Mouse (Mus musculus) lung, embryonic 16.5 days (tissue): Measurements from ENCODE around the gene Cubn. TPM values are rescaled to one million over a fixed set of nuclear protein-coding genes. Genes with fewer than 3 reads are reported as not detected.

ENCODE experiments used
- ATAC-seq: fragments of 200-750 bp; cut with Nextera tagmentation; 2 replicates; pipeline ENCODE4 v1.8.0; 2017; ENCODE audit warnings: low read depth, mild to moderate bottlenecking, moderate library complexity
- H3K27ac ChIP-seq: fragments of 300-500 bp; sonication (generic); 2 replicates; pipeline ENCODE4 v1.5.1; 2014; ENCODE audit warnings: mild to moderate bottlenecking, control low read depth, low read length
- H3K27me3 ChIP-seq: fragments of 300-500 bp; sonication (generic); 2 replicates; pipeline ENCODE4 v1.6.1; 2014; ENCODE audit warnings: low read depth, low read length, mixed read lengths; ENCODE audit not compliant: control insufficient read depth, insufficient read depth
- H3K36me3 ChIP-seq: fragments of 300-500 bp; sonication (generic); 2 replicates; pipeline ENCODE4 v1.6.1; 2014; ENCODE audit warnings: low read length; ENCODE audit not compliant: control insufficient read depth, insufficient read depth
- H3K4me1 ChIP-seq: fragments of 300-500 bp; sonication (generic); replicated peaks from 2 replicates; pipeline ENCODE4 v1.6.1; 2014; ENCODE audit warnings: low read length, mixed read lengths; ENCODE audit not compliant: control insufficient read depth, insufficient read depth
- H3K4me2 ChIP-seq: fragments of 300-500 bp; sonication (generic); 2 replicates; pipeline ENCODE4 v1.6.1; 2014; ENCODE audit warnings: low read depth, low read length, control low read depth
- H3K4me3 ChIP-seq: fragments of 300-500 bp; sonication (generic); 2 replicates; pipeline ENCODE4 v1.5.1; 2014; ENCODE audit warnings: mild to moderate bottlenecking, low read length, control low read depth
- H3K9ac ChIP-seq: fragments of 300-500 bp; sonication (generic); 2 replicates; pipeline ENCODE4 v1.6.1; 2014; ENCODE audit warnings: low read length, control low read depth
- H3K9me3 ChIP-seq: fragments of 300-500 bp; sonication (generic); 2 replicates; pipeline ENCODE4 v1.6.1; 2016; ENCODE audit warnings: low read length; ENCODE audit not compliant: control insufficient read depth
- WGBS: fragments of 180-500 bp; shearing (Covaris S2); extraction: QIAGEN DNeasy Blood & Tissue Kit; methylation state at CpG from one replicate; pipeline ENCODE4 v1.1.7; 2014; 5-methylcytosine and 5-hydroxymethylcytosine counted together
- polyA plus RNA-seq: library from polyadenylated mRNA; unstranded; fragments of >200 nt; fragmentation: Nextera tagmentation; extraction: Ambion mirVana; gene quantifications from 2 replicates; pipeline ENCODE4 v1.2.1, GENCODE M21; 2015

The Cubn gene
- polyA plus RNA-seq, 1 experiment from 2014 or later: 0.75 TPM

- Histone ChIP-seq H3K36me3 (no peaks in the 10 kb centered on the region), H3K4me1 (peaks cover 5% of the 10 kb centered on the region; the same call in 1 of the 2 replicates), H3K27ac (no peak overlapping the region), H3K9ac (no peak overlapping the region), H3K9me3 (no peaks in the 10 kb centered on the region), H3K27me3 (no peaks in the 10 kb centered on the region), H3K4me3 (no peak overlapping the region), H3K4me2 (no peak overlapping the region)
- 74% methylated on average over 5 of the region's 5 CpGs for WGBS
- ATAC-seq: no peak
Measured at GRCm38 (mm10) chr2:13404986-13405678, 86.5 kb downstream of the Cubn start.

GRCm38 (mm10) chr2:13400831-13401230 lies 90.8 kb downstream of the Cubn start:
- H3K9me3 ChIP-seq: no peaks in the 10 kb centered on the region
- no peak overlapping the region for H3K4me2 ChIP-seq

GRCm38 (mm10) chr2:13399480-13400072 lies 92.0 kb downstream of the Cubn start:
- Histone ChIP-seq H3K27me3 (no peaks in the 10 kb centered on the region), H3K9me3 (no peaks in the 10 kb centered on the region), H3K9ac (no peak overlapping the region), H3K4me1 (peaks cover 27% of the 10 kb centered on the region), H3K4me3 (no peak overlapping the region), H3K27ac (peak overlapping the region; percentile 72), H3K4me2 (no peak overlapping the region), H3K36me3 (no peaks in the 10 kb centered on the region)
- ATAC-seq: peak; percentile 52
- WGBS: 48% methylated on average over 5 of the region's 5 CpGs

More at GRCm38 (mm10) chr2:13400831-13401230, 90.8 kb downstream of the Cubn start:
- Histone ChIP-seq H3K9ac (no peak overlapping the region), H3K36me3 (no peaks in the 10 kb centered on the region), H3K4me3 (no peak overlapping the region), H3K27ac (peak overlapping the region; percentile 59), H3K4me1 (peaks cover 27% of the 10 kb centered on the region), H3K27me3 (no peaks in the 10 kb centered on the region)
- peak; percentile 21; the same call in 1 of the 2 replicates for ATAC-seq
- WGBS: 68% methylated on average over 6 of the region's 6 CpGs

- peak overlapping the region; percentile 72 for H3K27ac ChIP-seq
- peak; percentile 80 for ATAC-seq
Measured at GRCm38 (mm10) chr2:13398955-13399354, 92.7 kb downstream of the Cubn start.

GRCm38 (mm10) chr2:13398551-13398950 lies 93.1 kb downstream of the Cubn start:
- 35% methylated on average over 4 of the region's 4 CpGs for WGBS
- Histone ChIP-seq H3K27me3 (no peaks in the 10 kb centered on the region), H3K4me1 (peaks cover 27% of the 10 kb centered on the region), H3K9ac (no peak overlapping the region), H3K27ac (peak overlapping the region; percentile 72), H3K4me2 (no peak overlapping the region), H3K9me3 (no peaks in the 10 kb centered on the region), H3K4me3 (no peak overlapping the region), H3K36me3 (no peaks in the 10 kb centered on the region)
- no peak for ATAC-seq

More at GRCm38 (mm10) chr2:13398955-13399354, 92.7 kb downstream of the Cubn start:
- Histone ChIP-seq H3K4me1 (peaks cover 27% of the 10 kb centered on the region), H3K36me3 (no peaks in the 10 kb centered on the region), H3K9ac (no peak overlapping the region), H3K4me2 (no peak overlapping the region), H3K9me3 (no peaks in the 10 kb centered on the region), H3K27me3 (no peaks in the 10 kb centered on the region), H3K4me3 (no peak overlapping the region)
- 3% methylated on average over 2 of the region's 2 CpGs for WGBS

GRCm38 (mm10) chr2:13396124-13396540 lies 95.5 kb downstream of the Cubn start:
- Histone ChIP-seq H3K36me3 (no peaks in the 10 kb centered on the region), H3K4me1 (peaks cover 27% of the 10 kb centered on the region), H3K4me2 (no peak overlapping the region), H3K27me3 (no peaks in the 10 kb centered on the region), H3K9ac (no peak overlapping the region), H3K9me3 (no peaks in the 10 kb centered on the region), H3K4me3 (no peak overlapping the region), H3K27ac (peak overlapping the region; percentile 61)
- ATAC-seq: peak; percentile 47
- WGBS: 22% methylated on average over 3 of the region's 3 CpGs

DNA sequence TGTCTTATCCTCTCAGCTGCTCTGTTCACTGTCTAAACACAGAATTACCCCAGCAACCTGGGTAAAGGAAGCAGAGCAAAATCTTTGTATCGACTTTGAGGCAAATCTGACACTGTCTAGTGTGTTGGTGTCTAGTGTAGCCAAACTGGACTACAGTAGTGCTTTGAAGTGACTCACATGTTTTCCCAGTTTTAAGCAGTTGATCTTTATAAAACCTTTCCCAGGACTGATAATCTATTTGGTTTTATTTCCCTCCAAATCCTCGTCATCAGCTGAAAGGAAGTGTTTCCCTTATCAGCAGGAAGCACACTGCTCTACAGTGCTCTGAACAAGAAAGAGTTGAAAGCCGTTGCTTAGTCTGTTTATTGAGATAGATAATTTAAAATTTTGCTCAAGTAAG lies 100.6 kb downstream of the Cubn start:
- ATAC-seq: peak; percentile 66; the same call in 1 of the 2 replicates
- Histone ChIP-seq H3K9me3 (no peaks in the 10 kb centered on the region), H3K27ac (peak overlapping the region; percentile 58), H3K27me3 (no peaks in the 10 kb centered on the region), H3K4me3 (no peak overlapping the region), H3K9ac (no peak overlapping the region), H3K4me1 (peaks cover 3% of the 10 kb centered on the region; the same call in 1 of the 2 replicates), H3K4me2 (no peak overlapping the region), H3K36me3 (no peaks in the 10 kb centered on the region)
- WGBS: 24% methylated on average over 3 of the region's 3 CpGs

GRCm38 (mm10) chr2:13386631-13387030 lies 105.0 kb downstream of the Cubn start:
- H3K4me1 ChIP-seq: peaks cover 13% of the 10 kb centered on the region
- WGBS: 91% methylated on average over 5 of the region's 5 CpGs
- no peak for ATAC-seq
- H3K36me3 ChIP-seq: no peaks in the 10 kb centered on the region
- H3K27ac ChIP-seq: no peak overlapping the region
- H3K4me3 ChIP-seq: no peak overlapping the region
- H3K27me3 ChIP-seq: no peaks in the 10 kb centered on the region
- no peaks in the 10 kb centered on the region for H3K9me3 ChIP-seq
- no peak overlapping the region for H3K9ac ChIP-seq
- H3K4me2 ChIP-seq: no peak overlapping the region

- peaks cover 13% of the 10 kb centered on the region for H3K4me1 ChIP-seq
- H3K4me2 ChIP-seq: no peak overlapping the region
- no peaks in the 10 kb centered on the region for H3K36me3 ChIP-seq
- peak overlapping the region; percentile 88 for H3K27ac ChIP-seq
- no peak overlapping the region for H3K4me3 ChIP-seq
- H3K9ac ChIP-seq: peak overlapping the region; percentile 34; the same call in 1 of the 2 replicates
- WGBS: 48% methylated on average over 3 of the region's 3 CpGs
- peak; percentile 65; the same call in 1 of the 2 replicates for ATAC-seq
- no peaks in the 10 kb centered on the region for H3K9me3 ChIP-seq
- H3K27me3 ChIP-seq: no peaks in the 10 kb centered on the region
Measured at GRCm38 (mm10) chr2:13385542-13386345, 105.9 kb downstream of the Cubn start.
